Mouse (Mus musculus) small intestine, adult 10 weeks (tissue): ENCODE data around the gene Itprid1. TPM values are rescaled to one million over a fixed set of nuclear protein-coding genes. Genes with fewer than 3 reads are reported as not detected.

Experiments
- polyA plus RNA-seq: library from polyadenylated mRNA; stranded (reverse); fragments of 350-450 nt; fragmentation: Illumina TruSeq; extraction: RNeasy Lipid Tissue Mini Kit (QIAGEN cat#74804); gene quantifications from one replicate; pipeline ENCODE4 v1.2.3, GENCODE M21; 2014; ENCODE audit warnings: low replicate concordance

Itprid1 gene
- polyA plus RNA-seq = 0.37 TPM

DNA sequence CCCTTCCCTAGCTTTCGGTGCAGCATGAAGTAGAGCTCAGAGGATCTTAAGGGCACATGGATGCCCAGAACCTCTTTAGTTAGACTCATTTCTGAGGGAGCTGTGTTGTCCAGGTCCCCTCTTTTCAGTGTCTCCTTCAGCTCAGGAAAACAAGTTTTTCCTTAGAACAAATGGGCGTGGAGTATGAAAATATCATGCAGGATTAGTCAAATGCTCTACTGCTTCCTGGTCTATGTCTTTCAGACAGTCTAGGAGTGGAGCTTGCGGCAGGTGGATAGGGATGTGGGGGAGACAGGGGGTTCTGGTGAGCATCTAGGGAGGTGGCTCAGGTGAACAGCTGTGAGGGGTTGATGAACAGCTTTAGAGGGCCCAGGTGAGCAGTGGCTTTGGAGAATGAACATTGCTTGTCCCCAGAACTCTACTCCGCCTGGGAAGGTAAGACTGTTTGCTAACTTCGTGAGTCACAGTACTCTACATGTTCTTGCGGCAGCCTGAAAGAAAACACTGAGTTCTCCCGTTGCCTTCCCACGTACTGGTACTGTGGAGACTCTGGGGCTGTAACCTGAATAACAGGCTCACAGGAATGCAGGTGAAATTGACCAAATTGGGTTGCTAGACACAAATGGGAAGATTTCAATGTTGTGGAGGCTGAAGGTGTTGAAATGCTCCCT lies at the start of gene Itprid1:
TSS of gene Itprid1 (plus strand) at position 246 of the 671 bp plus-strand sequence.

GRCm38 (mm10) chr6:56017291-56017994 lies 180.7 kb downstream of the Itprid1 start, which contains the start of gene Ppp1r17:
Gene Ppp1r17 (plus strand): TSS chr6:56017497.

Other genes starting within 250 kb of the Itprid1 start
- not detected for gene Neurod6, start 155.6 kb upstream of the Itprid1 start, polyA plus RNA-seq
- not detected for gene Ppp1r17, start 180.6 kb downstream of the Itprid1 start, polyA plus RNA-seq